Mouse (Mus musculus) lung, postnatal 4 days (tissue): ENCODE measurements at regions not wholly inside any gene's neighbourhood (a gene's known extent, or its start where the extent isn't known, plus 50 kb on each side); places are given as distances from the start of the nearest gene placed in this dataset.

Source experiments
- DNase-seq, 2 experiments: peaks; one replicate each; pipeline ENCODE4 v3.0.0; 2021

GRCm38 (mm10) chr9:68072624-68073023 lies 232.4 kb downstream of the Vps13c start:
- no peak for DNase-seq

- DNase-seq: no peak
Observed at GRCm38 (mm10) chr9:68077329-68077728, 237.1 kb downstream of the Vps13c start.

- no peak for DNase-seq
Observed at GRCm38 (mm10) chr9:68083341-68083740, 243.1 kb downstream of the Vps13c start.

- no peak for DNase-seq
Observed at GRCm38 (mm10) chr9:68084966-68085365, 244.8 kb downstream of the Vps13c start.

- no peak for DNase-seq
Observed at GRCm38 (mm10) chr9:68094561-68094960, 254.4 kb downstream of the Vps13c start.

- no peak for DNase-seq
Observed at GRCm38 (mm10) chr9:68109841-68110240, 269.6 kb downstream of the Vps13c start.

GRCm38 (mm10) chr9:68115151-68115690 lies 275.0 kb downstream of the Vps13c start:
- DNase-seq: no peak

- no peak for DNase-seq
Observed at GRCm38 (mm10) chr9:68116221-68116741, 276.1 kb downstream of the Vps13c start.

- DNase-seq: no peak
Observed at GRCm38 (mm10) chr9:68118266-68118665, 278.1 kb downstream of the Vps13c start.

GRCm38 (mm10) chr9:68122266-68122665 lies 282.1 kb downstream of the Vps13c start:
- DNase-seq: no peak

- DNase-seq: peak; percentile 18 to 42
Observed at GRCm38 (mm10) chr9:68131263-68131662, 291.1 kb downstream of the Vps13c start.

- DNase-seq: no peak
Observed at GRCm38 (mm10) chr9:68135446-68136050, 295.4 kb downstream of the Vps13c start.

- DNase-seq: no peak
Observed at GRCm38 (mm10) chr9:68162813-68163570, 322.8 kb downstream of the Vps13c start.

- DNase-seq: no peak
Observed at GRCm38 (mm10) chr9:68166556-68166955, 326.4 kb downstream of the Vps13c start.

GRCm38 (mm10) chr9:68188921-68189320 lies 348.7 kb downstream of the Vps13c start:
- no peak for DNase-seq

- DNase-seq: no peak
Observed at GRCm38 (mm10) chr9:68199831-68200230, 359.6 kb downstream of the Vps13c start.

GRCm38 (mm10) chr9:68201031-68201430 lies 360.8 kb downstream of the Vps13c start:
- DNase-seq: no peak

- peak; percentile 5 to 25 for DNase-seq
Observed at GRCm38 (mm10) chr9:68225694-68226093, 385.5 kb downstream of the Vps13c start.

- DNase-seq: no peak
Observed at GRCm38 (mm10) chr9:68231131-68231530, 390.9 kb downstream of the Vps13c start.

GRCm38 (mm10) chr9:68234979-68235649 lies 394.9 kb downstream of the Vps13c start:
- DNase-seq: no peak

GRCm38 (mm10) chr9:68239121-68239520 lies 398.9 kb downstream of the Vps13c start:
- no peak for DNase-seq

- DNase-seq: no peak
Observed at GRCm38 (mm10) chr9:68239551-68239950, 399.4 kb downstream of the Vps13c start.

- DNase-seq: no peak
Observed at GRCm38 (mm10) chr9:68250011-68250410, 403.6 kb upstream of the Rora start.
